Mouse (Mus musculus) mesoderm, embryonic 11.5 days (tissue): ENCODE results near the gene Krt86.
"Not testable (repeated sequence)": the region's sequence is repeated elsewhere in the genome, so short reads cannot be mapped to it uniquely, and the experiment has no call there.

Source experiments
- DNase-seq: peaks from one replicate; pipeline ENCODE4 v3.0.0-alpha.2; 2012; ENCODE audit warnings: low read depth, low spot score

Gene Krt86

DNA sequence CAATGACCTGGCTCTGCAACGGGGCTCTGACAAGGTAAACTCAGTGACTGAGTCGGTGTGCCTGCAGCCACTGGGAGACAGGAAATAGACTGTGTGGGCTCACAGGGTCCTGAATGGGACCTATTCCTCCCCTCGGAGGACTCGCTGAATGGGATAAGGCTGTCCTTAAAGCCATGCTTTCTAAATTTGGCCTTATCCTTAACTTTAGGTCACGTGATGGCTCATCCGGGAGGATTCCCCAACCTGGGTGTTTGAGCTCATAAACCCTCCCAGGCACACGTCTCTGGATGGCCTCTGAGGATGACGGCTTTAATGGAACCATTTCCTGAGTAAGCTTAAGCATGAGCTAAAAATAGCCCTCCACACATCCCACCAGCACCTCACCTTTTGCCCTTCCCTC lies 19.4 kb downstream of the Krt86 start:
- DNase-seq = no peak

DNA sequence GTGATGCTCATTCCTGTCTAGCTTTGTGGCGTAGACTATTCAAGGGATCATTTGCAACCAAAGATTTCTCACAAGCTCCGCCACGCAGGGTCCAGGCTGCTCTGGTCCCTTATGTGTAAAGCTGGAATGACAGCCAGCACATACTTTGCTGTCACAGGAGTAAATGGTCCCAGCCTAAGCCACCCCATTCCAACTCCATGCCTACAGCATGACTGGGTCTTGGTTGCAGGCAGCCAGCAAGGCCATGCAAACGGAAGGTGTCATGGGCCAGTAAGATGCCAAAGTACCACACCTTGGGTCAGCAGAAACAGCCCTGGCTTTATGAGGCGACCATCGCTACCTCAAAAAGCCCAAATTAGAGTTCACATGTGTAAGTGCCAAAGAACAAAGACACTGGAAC lies 20.4 kb downstream of the Krt86 start:
- DNase-seq = no peak

DNA sequence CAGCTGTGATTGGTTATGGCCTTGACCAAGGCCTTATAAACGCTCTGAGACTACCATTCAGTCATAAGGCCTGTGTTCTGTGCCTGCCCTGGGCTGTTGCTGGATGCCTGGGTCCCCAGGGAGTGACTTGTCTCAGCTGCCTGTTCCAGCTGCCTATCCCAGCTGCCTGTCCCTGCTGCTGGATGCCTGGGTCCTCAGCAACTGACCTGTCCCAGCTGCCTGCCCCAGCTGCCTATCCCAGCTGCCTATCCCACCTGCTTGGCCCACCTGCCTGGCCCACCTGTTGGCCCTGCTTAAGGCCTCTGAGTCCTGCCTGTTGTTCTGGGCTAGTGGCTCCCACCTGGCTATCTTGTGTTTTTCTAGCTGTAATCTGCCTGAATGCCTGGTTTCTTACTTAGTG lies 20.9 kb downstream of the Krt86 start:
- DNase-seq = peak; percentile 25

DNA sequence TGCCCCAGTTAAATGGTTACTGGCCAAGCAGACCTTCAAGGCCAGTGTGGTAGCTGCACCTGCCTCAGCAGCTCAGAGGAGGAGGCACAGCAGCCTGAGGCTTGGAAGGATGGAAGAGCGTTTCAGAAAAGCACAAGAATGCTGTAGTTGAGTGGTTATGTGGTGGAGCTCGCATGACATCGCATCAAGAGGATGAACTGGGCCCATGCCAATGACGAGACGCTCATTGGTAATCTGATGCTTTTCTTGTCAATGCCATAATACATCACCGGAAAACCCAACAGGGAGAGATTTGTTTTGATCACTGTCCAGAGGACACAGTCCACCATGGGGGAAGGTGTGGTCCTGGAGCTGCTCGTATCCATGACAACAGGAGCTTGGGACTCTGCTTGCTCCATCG lies 22.0 kb downstream of the Krt86 start:
- DNase-seq = no peak

DNA sequence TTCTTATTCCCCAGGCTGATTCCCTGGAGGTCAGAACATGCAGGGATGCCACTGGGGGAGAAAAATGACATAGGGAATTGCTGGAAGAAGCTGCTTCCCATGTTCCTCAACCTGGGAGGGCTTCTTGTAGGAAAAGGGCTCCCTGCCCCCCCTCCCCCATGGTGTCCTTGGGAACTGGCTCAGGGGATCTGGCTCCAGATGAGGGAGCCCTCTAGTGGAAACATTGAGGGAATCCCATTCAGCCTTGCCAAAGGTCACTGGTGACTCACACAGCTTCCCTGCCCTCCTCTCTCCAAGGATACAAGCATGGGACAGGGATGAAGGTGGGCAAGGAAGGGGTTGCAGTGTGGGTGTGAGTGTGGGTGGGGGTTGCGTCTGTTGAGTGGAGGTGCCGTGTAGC lies 23.9 kb downstream of the Krt86 start:
- DNase-seq = peak; percentile 43

DNA sequence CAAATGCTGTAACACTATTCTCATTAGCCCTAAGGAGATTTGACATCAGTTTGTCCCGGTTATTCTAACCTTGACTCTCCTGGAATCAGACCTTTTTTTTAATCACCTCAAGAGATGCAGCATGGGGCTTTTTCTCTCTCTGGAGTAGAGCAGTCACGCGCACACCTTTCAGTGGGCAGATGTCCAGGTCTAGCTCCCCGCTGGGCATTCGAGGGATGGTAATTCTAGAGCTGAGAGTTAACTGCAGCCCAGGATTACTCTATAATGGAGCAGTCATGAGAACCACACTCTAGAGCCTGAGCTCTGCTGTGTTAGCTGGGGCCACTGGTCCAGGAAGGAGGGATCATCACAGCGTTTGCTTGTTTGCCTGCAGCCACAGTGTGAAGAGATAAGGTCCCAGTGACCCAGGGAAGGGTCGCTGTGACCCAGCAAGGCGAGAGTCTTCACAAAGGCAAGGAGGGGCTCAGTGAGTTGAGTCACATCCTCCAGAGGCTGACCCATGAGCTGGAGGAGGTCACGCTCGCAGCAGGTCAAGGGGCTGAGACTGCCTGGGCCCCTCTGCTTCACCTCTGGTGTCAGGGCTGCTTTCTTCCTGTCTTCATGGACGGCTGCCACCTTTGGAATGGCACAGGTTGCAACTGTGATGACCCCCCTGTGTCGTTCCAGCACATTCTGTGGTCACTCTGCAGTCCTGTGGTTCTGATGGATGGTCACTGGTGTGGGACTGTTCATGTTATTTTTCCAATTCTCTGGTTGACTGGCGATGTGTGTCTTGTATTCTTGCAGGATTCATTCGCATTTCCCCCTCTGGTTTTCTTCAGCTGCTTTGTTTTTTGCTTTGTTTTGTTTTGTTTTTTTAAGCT lies 33.8 kb downstream of the Krt86 start:
- DNase-seq = no peak

DNA sequence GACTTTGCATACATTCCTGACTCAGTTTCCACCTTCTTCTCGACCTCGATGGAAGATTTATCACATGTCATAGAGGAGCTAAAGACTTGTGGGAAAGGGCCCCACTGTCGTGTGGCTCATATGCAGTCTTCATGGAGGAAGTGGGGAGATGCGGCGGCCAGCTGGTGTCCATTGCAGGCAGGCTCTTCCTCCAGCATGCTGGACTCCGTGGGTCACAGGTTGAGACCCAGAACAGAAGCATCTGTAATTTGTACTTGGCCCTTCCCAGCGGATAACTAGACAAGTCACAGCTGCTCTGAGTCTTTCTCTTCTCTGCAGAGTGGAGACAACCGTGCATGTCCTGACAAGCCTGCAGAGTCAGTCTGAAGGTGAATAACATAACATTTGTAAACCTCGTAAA lies 35.0 kb downstream of the Krt86 start:
- no peak for DNase-seq

DNA sequence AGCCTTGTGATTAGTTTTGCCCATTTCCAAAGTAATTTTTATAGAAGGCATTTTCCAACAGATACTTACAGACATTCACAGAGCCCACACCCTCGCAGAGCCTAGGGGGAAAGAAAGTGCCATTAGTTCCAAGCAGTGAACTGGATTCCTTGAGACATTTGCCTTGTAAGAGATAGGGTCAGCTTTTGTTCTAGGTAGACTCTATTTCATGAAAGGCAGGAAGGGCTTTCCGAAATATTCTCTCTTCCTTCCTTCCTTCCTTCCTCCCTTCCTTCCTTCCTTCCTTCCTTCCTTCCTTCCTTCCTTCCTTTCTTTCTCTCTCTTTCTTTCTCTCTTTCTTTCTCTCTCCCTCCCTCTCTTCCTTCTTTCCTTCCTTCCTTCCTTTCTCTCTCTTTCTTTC lies 43.9 kb downstream of the Krt86 start, which contains the start of gene Gm49425:
Gene Gm49425, minus strand, starts transcription at position 101 of the 400 bp plus-strand sequence.
- DNase-seq = not testable (repeated sequence)

DNA sequence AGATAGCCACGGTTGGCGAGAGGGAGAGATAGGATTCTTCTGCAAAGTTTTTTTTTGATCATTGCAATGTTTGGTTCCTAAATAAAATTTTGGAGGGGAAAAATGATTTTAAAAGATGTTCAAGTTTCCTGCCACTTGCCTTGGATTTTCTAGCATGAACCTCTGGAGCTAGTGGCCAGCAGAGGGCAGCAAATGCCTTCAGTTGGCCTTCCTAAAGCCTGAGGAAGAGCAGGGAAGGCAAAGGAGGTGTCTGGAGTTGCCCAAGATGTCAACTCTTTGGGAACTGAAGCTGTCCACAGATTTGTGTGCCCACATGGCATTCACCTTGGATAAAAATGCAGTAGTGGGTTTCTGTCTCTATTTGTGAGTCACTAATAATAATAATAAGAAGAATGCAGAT lies 46.5 kb downstream of the Krt86 start:
- DNase-seq = peak; percentile 82

DNA sequence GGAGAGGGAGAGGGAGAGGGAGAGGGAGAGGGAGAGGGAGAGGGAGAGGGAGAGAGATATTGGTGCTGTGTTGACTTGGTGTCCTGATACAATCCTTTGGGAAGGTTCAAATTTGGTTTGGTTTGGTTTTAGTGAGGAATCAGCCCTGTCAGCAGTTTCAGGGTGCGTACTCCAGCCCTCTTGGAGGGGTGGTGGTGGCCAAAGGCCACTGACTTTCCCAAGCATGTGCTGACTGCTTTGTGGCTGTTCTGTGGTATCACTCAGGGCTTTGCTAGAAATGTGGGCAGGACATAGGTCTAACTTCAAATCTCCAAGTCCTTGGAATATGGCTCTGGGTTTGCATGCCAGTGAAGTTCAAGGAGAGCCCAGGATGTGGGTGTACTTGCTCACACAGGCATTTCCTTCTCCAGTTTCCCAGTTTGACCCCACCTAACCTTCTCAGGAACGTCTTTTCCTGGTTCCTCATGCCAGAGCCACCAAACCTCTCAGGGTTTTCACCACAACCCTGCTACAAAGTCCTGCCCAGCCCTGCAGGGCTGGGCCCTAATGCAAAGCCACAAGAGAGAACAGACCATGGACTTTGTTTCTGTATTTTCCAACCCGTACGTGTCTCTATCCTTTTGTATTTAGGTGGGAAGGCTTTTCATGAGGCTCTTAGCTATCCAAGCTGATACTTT lies 49.4 kb downstream of the Krt86 start:
- no peak for DNase-seq
